Mouse (Mus musculus): ENCODE measurements around the gene Kcnip4.

Kcnip4 gene

DNA sequence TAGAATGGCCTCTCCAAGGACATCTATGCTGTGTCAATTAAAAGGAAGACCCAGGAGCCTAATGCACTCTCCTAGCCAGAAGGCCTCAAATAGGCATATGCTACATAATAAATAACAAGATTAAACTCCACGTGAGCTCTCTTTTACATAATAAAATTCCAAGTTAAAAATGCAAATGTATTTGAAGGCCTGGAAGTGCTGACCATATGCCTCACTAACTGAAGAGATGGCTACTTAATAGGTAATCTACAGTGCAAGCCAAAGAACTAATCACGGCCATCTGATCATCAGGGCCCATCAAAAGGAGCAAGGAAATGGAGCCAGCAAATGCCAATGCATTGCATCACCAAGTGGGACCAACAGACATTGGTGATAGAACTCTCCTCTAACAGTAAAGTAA is 277.6 kb downstream of the Kcnip4 start:
- DNase-seq (ENCODE audit: low spot score) = no peak

DNA sequence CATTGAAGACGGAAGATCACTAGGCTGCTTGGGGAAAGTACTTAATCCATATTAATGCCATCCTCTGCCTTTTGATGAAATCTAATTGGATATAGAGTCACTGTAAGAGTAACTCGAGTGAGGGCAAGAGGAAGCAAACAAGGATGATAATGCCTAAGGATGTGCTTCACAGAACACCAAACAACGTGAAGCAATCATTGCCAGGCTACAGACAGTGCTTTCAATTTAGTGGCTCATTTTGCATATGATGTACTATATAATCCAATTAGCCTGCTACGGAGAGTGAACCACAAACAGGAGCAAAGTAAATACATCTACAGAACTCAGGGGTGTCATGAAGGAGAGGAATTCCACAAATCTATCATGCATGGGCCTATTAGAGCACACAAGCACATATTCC is 280.3 kb downstream of the Kcnip4 start:
- no peak for DNase-seq (ENCODE audit: low spot score)

DNA sequence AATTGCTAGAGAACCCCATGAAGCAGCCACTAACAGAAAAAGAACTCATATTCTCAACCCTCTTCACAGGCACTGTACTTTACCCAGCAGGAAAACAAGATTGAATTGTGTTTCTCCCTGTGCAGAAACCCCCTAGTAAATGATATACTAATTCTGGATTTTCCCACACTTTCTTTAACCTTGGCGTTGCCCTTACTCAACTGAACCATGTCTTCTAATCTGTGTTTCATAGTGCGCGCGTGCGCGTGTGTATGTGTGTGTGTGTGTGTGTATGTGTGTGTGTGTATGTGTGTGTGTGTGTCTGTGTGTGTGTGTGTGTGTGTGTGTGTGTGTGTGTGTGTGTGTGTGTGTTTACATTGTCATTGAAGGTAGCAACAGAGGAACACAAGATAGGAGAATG is 283.0 kb downstream of the Kcnip4 start:
- no peak for DNase-seq (ENCODE audit: low spot score)

DNA sequence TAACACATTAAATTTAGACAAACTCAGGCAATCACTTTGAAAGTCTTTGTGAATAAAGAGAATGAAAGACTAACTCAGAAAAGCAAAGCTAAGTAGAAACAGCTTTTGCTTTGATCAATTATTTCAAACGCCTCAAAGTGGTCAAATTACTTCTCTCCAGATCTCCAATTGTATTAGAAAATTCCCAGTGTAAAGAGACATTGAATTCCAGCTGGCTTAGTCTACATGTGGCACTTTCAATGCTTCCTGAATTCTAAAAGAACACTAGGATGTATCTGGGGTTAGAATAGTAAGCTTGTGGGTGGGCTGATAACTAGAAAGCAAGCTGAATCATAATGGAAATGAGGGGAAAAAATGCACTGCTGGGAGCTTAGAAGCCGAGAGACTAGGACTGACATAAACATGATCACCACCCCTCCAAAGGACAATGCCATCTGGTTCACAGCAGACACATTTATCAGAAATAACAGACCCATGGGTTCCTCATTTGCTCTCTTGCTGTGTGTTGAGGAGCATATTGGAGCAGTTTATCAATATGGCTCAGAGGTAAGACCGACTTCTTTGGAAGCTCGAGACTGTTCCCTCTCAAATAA is 323.4 kb downstream of the Kcnip4 start:
- no peak for DNase-seq (ENCODE audit: low spot score)

DNA sequence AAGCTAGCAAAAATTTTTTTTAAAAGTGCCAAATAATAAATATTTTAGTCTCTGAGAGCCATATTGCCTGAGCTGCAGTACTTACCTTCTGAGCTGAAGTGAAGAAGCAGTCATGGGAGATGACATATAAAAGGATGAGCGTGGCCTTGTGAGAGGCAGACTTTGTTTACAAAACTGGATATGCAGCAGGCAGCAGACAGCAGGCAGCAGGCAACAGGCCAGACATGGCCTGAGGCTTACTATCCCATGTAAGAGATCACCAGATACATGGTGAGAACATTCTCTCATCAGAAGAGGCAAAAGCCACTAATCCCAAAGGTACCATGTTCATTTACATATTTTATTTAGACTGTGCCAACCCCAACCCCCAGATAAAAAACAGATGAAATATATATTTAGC is 336.5 kb downstream of the Kcnip4 start:
- no peak for DNase-seq (ENCODE audit: low spot score)

DNA sequence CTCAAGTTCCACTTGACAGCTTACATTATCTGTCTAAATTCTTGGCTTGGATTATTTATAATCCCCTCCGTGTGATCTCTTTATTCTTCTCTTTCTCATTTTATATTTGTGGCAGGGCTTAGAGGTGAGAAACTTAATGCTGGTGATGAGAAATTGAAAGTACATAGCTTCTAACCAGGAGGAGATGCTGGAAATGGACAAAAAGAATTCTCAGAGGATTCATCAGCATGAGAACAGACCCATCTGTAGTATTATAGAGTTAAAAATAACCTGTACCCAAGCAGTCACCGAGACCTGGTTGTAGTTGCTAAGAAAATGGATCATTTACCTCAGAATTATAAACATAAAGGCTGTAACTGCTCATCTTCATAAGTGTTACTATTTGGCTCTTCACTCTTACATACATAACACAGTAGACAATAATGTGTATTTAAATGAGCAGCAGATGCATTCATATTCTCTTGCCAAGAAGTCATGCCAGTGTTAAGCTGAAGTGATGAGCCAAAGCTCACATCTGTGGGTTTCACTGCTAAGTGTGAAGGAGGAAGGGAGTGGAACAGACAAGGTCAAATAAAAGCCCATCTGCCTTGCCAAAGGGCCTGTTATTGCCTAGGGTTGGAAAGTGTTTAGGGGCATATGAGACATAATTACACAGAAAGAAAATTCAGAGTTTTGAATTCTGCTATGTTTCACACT is 374.4 kb downstream of the Kcnip4 start:
- DNase-seq (ENCODE audit: low spot score) = no peak

DNA sequence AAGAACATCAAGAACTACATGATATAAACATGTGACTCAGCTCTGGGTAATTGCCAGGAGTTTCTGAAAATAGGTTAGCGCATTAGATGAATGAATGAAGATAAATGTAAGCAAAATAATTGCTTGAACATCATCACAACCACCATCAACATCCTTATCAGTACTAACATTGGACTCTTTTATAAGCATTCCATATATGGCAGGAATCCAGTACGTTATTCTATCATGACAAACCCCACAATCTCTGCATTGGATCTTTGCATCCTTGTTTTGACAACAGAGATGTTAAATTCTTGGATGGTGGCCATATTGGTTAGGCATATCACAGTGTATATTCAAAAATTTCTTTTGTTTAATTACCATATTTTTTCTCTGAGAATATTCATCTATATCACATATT is 375.0 kb downstream of the Kcnip4 start:
- no peak for DNase-seq (ENCODE audit: low spot score)

DNA sequence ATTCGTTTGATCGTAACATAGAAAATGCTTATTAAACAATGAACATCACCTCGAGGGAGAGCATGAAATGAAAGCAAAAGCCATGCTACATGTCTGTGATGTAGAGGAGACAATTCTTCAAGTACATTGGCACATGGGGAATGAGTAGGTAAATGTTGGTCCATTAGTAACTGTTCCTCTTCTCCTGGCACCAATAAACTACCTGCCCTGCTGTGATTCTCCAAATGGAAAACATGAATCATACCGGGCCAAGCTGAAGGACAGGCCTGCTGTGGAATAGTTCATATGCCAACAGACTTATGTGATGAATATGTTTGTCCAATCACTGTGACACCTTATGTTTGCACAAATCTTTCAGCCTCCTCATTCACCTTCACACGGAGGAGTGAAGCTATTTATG is 429.3 kb downstream of the Kcnip4 start:
- no peak for DNase-seq (ENCODE audit: low spot score)

DNA sequence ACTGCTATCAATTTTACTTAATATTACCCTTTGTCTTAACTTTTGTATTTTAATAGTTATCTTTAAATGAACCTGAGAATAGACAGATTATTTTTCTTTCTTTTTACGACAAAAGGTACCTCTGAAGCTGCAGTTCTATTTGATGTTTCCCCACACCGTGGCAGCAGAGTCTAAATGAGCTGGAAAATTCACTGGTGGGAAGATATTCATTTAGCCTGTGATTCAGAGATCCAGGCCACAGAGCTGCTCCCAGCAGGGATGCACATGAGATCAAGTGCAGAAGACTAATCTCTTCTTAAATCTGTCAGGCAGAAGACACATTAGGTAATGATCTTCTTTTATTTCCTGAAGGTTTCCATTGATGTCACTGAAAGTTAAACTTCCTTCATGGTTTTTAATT is 429.8 kb downstream of the Kcnip4 start:
- no peak for DNase-seq (ENCODE audit: low spot score)

DNA sequence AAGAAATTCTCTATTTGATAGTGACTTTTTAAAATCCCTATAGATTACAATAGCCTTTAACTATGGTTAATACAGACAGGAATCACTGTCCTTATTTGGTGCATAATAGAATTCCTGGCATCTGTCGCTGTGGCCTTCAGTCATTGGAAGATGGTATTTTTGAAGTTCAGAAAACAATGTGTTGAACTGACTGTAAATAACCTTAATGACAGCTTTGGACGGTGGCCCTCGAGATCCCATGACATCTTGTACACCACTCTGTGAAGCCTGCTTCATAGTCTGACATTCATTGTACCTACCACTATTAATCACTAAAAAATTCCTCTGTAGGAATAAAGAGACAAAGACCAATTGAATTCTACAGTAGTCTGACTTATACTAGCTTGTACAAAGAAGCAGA is 430.4 kb downstream of the Kcnip4 start:
- DNase-seq (ENCODE audit: low spot score) = no peak

DNA sequence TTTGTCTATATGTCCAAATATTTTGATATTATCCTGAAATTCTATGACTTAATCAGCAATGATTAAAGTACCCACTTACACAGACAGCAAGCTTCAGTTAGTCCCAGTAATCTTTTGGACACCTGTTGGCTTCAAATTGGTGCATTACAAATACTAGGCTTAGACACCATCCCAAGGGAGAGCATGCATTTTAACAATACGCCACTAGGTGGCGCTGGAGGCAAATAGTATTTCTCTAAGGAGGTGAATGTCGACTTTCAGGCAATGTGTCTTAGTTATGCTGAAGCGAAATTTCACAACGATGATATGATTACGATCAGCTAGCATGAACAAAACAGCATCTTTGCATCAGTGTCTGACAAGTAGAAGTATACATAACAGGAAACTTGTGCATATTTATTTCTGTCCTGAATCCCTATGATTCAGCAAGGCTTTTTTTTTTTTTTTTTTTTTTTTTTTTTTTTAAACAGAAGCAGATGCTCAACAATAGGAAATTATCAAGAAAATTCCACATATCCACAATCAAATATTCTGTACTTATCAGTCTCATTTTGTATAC is 434.5 kb downstream of the Kcnip4 start:
- peak; percentile 43 for DNase-seq (ENCODE audit: low spot score)

DNA sequence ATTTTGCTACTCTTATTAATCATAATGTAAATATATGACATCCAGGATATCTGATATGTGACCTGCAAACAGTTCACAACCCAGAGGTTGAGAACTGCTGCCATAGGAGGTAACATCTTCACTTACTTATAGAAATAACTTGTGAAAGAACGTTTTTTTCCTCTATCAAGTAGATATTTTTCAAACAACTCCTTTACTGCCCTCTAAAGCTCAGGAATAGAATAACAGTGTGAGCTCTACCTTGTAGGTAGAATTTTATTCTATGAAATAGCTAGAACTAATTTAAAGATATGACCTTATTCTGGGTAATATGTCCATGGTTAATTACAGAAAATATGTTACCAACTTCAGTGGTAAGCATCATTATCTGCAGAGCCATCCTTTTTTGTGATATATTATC is 459.1 kb downstream of the Kcnip4 start:
- no peak for DNase-seq (ENCODE audit: low spot score)

DNA sequence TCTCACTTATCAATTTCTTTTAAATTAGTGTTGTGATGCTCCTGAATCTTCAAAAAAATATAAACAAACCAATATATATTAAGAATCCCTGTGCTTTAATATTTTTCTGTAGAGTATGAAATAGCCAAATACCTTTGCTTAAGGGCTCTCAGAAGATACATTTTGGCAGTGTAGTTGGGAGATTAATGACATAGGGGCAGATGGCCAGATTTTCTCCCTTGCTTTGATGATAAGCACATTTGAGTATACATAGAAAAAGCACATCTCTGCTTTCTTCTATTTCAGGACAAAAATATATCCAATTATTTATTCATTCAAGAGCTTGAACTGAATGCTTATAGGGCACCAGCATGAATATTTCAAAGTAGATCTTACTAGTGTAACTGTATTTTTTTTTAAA is 465.8 kb downstream of the Kcnip4 start:
- DNase-seq (ENCODE audit: low spot score) = no peak

DNA sequence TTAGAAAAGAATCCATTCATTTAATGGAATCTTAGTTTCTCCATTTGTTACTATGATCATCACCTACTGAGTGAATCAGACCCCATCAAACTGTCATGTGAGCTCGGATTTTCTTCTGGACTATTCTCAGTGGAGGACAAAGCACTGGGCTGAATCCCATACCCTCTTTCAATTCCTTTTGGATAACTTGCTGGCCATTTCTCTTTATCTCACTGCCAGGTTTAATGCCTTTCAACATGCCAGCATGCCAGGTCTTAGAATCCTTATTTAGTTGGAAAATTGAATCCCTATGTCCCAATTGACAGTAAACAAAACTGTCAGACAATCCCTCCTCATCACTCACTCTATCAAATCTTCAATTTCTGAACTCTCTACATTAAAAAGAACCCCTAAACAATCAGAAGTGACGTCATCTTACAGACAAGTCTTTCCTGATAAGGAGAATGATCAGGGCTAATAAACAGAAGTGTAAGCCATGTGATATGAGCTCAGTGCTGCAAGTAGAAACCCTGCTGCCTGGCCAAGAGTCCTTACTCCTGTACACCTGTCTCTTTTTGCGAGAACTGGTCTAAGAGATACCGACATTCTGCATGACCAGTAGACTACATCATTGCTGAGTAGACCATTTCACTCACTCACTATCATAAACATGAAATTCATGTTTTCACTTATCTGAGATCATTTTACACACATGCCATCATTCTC is 466.9 kb downstream of the Kcnip4 start:
- no peak for DNase-seq (ENCODE audit: low spot score)

DNA sequence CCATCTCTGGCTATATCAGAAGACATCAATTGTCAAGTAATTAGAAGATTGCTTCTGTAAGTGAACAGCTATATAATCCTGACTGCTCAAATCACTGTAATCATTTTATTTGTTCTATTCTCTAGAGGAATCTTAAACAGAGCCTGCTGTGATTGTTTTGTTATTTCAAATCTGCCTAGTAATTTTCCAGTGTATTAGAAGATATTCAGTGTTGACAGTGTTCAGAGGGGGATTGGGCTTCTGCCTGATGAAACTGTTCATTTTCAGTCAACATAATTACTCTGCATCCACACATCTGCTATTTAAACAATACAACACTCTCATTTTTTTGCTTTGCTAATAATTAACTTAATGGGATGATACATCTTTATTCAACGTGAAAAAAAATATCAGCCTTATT is 476.7 kb downstream of the Kcnip4 start:
- no peak for DNase-seq (ENCODE audit: low spot score)

DNA sequence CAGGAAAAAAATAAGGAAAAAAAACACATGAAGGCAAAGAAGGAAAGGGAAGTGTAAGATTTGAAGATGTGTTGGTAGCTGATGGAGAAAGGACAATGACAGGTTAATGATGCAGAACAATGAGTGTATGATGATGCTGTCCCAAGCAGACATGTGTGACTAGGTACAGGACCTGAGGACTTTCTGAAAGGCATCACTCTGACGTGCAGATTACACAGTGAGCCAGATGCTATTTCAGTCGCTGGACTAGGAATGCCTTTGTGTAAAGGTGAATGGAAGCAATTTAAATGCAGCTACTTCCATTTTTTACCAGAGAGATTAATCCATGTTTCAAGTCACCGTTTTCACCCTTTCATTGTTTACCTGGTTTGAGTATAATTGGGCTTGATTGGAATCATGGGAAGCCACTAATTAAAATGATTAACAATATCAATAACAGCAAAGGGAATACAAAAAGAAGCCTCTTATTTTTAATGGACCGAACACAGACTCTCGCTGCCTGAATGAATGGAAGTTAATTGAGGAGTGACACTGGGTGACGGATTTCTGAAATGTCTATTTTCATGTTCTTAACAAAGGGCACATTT is 483.4 kb downstream of the Kcnip4 start:
- no peak for DNase-seq (ENCODE audit: low spot score)

DNA sequence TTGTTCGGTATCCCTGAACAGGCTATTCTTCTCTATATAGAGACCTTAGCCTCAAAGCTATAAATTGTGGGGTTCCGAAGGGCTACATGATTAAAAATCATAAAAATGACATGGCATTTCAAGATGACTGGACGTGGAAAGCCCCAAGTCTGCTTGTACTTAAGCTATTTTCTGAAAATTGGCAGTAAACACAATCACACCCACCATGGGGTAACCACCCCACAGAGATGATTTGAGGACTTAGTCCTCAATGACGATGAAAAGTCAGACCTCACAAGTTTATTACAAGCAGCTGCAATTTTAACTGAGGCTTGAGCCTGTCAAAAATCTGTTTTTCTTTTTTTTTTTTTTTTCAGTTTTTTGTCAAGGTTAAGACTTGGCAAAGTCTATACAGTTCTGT is 527.3 kb downstream of the Kcnip4 start:
- no peak for DNase-seq (ENCODE audit: low spot score)

DNA sequence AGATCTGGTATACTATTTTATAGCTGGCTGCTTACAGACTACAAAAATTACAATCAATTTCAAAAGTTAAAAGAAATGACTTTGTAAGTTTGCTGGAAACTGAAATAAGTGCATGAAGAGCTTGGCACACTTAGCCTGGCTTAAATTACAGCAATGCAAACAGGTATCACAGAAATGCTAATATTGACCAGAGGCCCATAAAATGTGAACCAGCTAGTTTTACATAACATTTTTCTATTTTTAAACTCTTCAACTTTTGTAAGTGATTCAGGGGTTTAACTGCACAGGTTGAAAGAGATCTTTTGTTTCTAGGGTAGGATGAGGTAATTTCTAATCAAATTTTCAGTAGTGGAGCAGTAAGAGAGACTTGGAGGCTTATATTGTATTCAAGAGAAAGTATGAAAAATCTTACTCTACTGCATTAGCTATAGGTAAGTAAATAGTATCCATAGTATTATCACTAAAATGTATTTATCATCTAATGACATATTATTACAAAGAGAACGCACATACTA is 535.5 kb downstream of the Kcnip4 start:
- DNase-seq (ENCODE audit: low spot score) = no peak

DNA sequence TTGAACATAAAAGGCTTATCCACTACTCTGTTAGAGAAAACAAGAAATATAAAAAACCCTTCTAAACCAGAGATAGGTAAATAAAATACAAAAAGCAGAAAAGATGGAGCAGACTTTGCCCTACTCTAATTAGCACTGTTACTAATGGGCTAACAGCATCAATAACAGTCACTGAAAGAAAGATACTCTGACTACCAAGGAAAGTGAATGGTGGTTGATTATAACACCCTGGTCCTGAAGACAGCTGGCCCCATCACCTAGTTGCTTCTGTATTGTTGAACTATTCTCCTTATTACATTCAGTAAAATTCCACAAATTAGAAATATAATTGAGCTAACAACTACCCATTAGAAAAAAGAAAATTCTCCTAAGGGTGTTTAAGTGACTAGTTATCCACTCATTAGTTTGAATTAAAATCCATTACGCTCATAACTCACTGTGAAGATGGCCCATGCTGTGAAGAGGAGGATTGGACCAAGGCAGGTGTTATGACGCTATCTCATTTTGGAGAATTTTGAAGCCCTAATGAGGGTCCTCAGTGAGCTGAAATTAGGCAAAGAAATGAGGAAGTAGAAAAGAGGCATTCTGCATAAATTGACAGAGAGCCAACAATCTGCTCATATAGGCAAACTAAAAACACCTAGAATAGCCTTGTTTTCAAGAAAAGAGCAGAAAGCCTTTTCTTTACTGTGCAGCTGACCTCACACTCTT is 582.2 kb downstream of the Kcnip4 start:
- DNase-seq (ENCODE audit: low spot score) = no peak

DNA sequence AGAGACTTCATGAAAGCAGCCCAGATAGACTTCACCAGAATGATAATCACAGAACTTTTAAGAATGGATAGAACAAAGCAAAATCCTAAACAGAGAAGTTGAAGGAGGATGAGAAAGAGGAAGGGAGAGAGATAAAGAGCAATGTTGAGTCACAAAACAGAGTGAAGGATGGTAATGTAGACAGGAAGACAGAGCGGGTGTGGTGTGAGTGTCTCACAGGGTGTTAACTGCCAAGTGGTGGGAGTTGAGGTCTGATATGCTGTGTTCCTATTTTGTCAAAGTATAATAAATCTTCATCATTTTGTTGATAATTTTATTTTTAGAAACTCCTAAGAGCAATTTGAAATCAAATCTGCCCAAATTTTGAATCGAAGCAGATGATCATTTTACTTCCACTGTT is 592.8 kb downstream of the Kcnip4 start:
- DNase-seq (ENCODE audit: low spot score) = no peak

DNA sequence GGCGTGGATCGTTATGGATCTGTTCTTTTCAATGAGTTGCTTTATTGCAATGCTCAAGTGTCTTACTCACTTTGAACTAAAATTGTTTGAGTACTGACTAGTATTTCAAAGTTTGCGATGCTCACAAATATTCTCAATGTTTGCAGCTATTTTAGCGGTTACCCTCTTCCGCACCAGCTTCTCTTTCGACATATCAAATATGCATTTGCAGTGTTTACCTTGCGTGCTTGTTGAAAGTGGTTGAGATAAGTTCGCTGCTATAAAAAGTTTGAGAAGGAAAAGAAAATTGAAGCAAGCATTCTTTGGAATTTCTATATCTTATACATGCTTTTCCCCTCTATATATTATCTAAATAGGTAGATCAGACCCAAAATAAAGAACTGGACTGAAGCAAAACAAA is 634.5 kb downstream of the Kcnip4 start:
- no peak for DNase-seq (ENCODE audit: low spot score)

Data from ovary, postnatal 10 days (tissue).